Mouse (Mus musculus) heart, embryonic 14.5 days (tissue): ENCODE results near the gene Pex26. TPM values are rescaled to one million over a fixed set of nuclear protein-coding genes. Genes with fewer than 3 reads are reported as not detected.

Experiments used
- ATAC-seq: fragments of 200-750 bp; cut with Nextera tagmentation; 2 replicates; pipeline ENCODE4 v1.8.0; 2017; ENCODE audit warnings: low read depth, moderate TSS enrichment; ENCODE audit not compliant: insufficient number of reproducible peaks, insufficient read depth, low FRiP score
- H3K27ac ChIP-seq, 2 experiments: fragments of 200-500 bp in 1 of 2; fragments of 300-500 bp in 1 of 2; sonication (generic) in 1 of 2; replicated peaks in 1 of 2; 2 replicates each; pipeline ENCODE4 v1.5.1; 2012 to 2014; ENCODE audit warnings: low read depth in 2 of 2, low read length in 2 of 2, control low read depth in 1 of 2, mild to moderate bottlenecking in 1 of 2, mixed read lengths in 1 of 2; ENCODE audit not compliant: control insufficient read depth in 1 of 2, insufficient read depth in 1 of 2
- H3K27me3 ChIP-seq: fragments of 300-500 bp; sonication (generic); 2 replicates; pipeline ENCODE4 v1.6.1; 2014; ENCODE audit warnings: mild to moderate bottlenecking, low read length, control low read depth; ENCODE audit not compliant: control insufficient read depth, insufficient read depth
- H3K36me3 ChIP-seq: fragments of 300-500 bp; sonication (generic); 2 replicates; pipeline ENCODE4 v1.6.1; 2014; ENCODE audit warnings: mild to moderate bottlenecking, control low read depth, low read length, mixed read lengths; ENCODE audit not compliant: control insufficient read depth, insufficient read depth
- H3K4me1 ChIP-seq, 2 experiments: fragments of 200-500 bp in 1 of 2; fragments of 300-500 bp in 1 of 2; sonication (generic) in 1 of 2; 2 replicates each; pipeline ENCODE4 v1.6.1; 2012 to 2014; ENCODE audit warnings: low read length in 2 of 2, control low read depth in 1 of 2, mixed read lengths in 1 of 2; ENCODE audit not compliant: control insufficient read depth in 2 of 2, insufficient read depth in 2 of 2
- H3K4me2 ChIP-seq: fragments of 300-500 bp; sonication (generic); 2 replicates; pipeline ENCODE4 v1.6.1; 2014; ENCODE audit warnings: mild to moderate bottlenecking, low read length
- H3K4me3 ChIP-seq, 2 experiments: fragments of 200-500 bp in 1 of 2; fragments of 300-500 bp in 1 of 2; sonication (generic) in 1 of 2; 2 replicates each; pipeline ENCODE4 v1.5.1; 2012 to 2014; ENCODE audit warnings: low read length in 2 of 2, mild to moderate bottlenecking in 2 of 2, control low read depth in 1 of 2, low read depth in 1 of 2, moderate library complexity in 1 of 2; ENCODE audit not compliant: control insufficient read depth in 1 of 2, insufficient read depth in 1 of 2
- H3K9ac ChIP-seq: fragments of 300-500 bp; sonication (generic); 2 replicates; pipeline ENCODE4 v1.6.1; 2014; ENCODE audit warnings: mild to moderate bottlenecking, low read length
- H3K9me3 ChIP-seq: fragments of 300-500 bp; sonication (generic); 2 replicates; pipeline ENCODE4 v1.6.1; 2016; ENCODE audit warnings: low read length, control low read depth; ENCODE audit not compliant: control insufficient read depth
- WGBS: fragments of 180-500 bp; shearing (Covaris S2); extraction: QIAGEN DNeasy Blood & Tissue Kit; methylation state at CpG from one replicate; pipeline ENCODE4 v1.1.7; 2014; 5-methylcytosine and 5-hydroxymethylcytosine counted together
- polyA plus RNA-seq: library from polyadenylated mRNA; unstranded; fragments of >200 nt; fragmentation: Nextera tagmentation; extraction: Ambion mirVana; gene quantifications from 2 replicates; pipeline ENCODE4 v1.2.1, GENCODE M21; 2014

Pex26 gene
- polyA plus RNA-seq, 1 experiment from 2014 or later = 5.9 TPM

DNA sequence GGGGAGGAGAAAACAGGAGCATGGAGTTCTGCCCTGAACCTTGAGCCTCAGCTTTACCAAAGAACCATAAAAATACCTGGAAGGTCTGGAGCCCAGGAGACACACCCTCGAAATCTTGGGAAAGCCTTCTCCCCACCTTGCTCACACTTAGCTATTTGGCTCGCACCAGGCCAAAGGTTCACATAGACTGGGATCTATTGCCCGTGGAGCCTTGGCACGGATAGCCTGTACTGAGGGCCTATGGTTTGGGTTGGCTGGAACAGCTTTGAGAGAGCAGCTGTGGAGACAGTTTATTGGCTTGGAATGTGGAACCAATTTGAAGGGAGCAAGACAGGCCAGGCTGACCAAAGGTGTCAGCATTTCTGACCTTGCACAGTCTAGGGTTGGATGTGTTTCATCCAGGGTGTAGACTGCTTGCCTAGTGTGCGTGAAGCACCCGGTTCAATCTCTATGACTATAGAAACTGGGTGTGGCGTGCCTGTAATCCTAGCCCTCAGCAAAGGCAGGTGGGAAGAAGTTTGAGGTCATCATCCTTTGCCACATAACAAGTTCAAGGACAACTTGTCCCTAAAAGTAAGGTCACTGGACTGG, 6.3 kb upstream of the Pex26 start:
- H3K9ac ChIP-seq = no peak overlapping the region
- no peak overlapping the region for H3K4me2 ChIP-seq
- no peaks in the 10 kb centered on the region for H3K27me3 ChIP-seq
- no peaks in the 10 kb centered on the region for H3K9me3 ChIP-seq
- 90% methylated on average over 7 of the region's 7 CpGs for WGBS
- H3K27ac ChIP-seq = no peak overlapping the region
- H3K36me3 ChIP-seq = no peaks in the 10 kb centered on the region
- no peak for ATAC-seq
- H3K4me1 ChIP-seq = peaks cover 14 to 15% of the 10 kb centered on the region in 2 experiments
- no peak overlapping the region for H3K4me3 ChIP-seq

- Histone ChIP-seq H3K9ac (no peak overlapping the region), H3K4me2 (no peak overlapping the region), H3K27ac (peak overlapping the region in 1 of 2 experiments; percentile 4; a peak in 1 of 4 replicates), H3K36me3 (no peaks in the 10 kb centered on the region), H3K9me3 (no peaks in the 10 kb centered on the region), H3K4me1 (peaks cover 8 to 10% of the 10 kb centered on the region in 2 experiments; a peak in 3 of 4 replicates), H3K4me3 (no peak overlapping the region), H3K27me3 (no peaks in the 10 kb centered on the region)
- WGBS = 48% methylated on average over 7 of the region's 7 CpGs
- no peak for ATAC-seq
Measured at GRCm38 (mm10) chr6:121178700-121179358, 4.6 kb upstream of the Pex26 start.

- no peak for ATAC-seq
- no peak overlapping the region for H3K9ac ChIP-seq
Measured at GRCm38 (mm10) chr6:121179846-121180245, 3.6 kb upstream of the Pex26 start.

GRCm38 (mm10) chr6:121184198-121185140, 1.0 kb downstream of the Pex26 start:
- H3K27ac ChIP-seq = peak overlapping the region in 1 of 2 experiments; percentile 56; a peak in 1 of 4 replicates
- peak overlapping the region; percentile 99 for H3K4me2 ChIP-seq
- no peaks in the 10 kb centered on the region for H3K9me3 ChIP-seq
- peaks cover 28% of the 10 kb centered on the region for H3K36me3 ChIP-seq
- H3K4me3 ChIP-seq = peak overlapping the region; percentile 56 to 75
- 2% methylated on average over 35 of the region's 35 CpGs for WGBS
- no peaks in the 10 kb centered on the region for H3K27me3 ChIP-seq
- H3K9ac ChIP-seq = peak overlapping the region; percentile 82
- ATAC-seq = peak; percentile 62
- H3K4me1 ChIP-seq = peaks cover 4 to 14% of the 10 kb centered on the region in 2 experiments

More at GRCm38 (mm10) chr6:121179846-121180245, 3.6 kb upstream of the Pex26 start:
- Histone ChIP-seq H3K36me3 (no peaks in the 10 kb centered on the region), H3K4me3 (no peak overlapping the region), H3K27ac (no peak overlapping the region), H3K27me3 (no peaks in the 10 kb centered on the region), H3K4me1 (peaks cover 11 to 17% of the 10 kb centered on the region in 2 experiments), H3K9me3 (no peaks in the 10 kb centered on the region), H3K4me2 (no peak overlapping the region)
- WGBS = 68% methylated on average over 7 of the region's 7 CpGs

DNA sequence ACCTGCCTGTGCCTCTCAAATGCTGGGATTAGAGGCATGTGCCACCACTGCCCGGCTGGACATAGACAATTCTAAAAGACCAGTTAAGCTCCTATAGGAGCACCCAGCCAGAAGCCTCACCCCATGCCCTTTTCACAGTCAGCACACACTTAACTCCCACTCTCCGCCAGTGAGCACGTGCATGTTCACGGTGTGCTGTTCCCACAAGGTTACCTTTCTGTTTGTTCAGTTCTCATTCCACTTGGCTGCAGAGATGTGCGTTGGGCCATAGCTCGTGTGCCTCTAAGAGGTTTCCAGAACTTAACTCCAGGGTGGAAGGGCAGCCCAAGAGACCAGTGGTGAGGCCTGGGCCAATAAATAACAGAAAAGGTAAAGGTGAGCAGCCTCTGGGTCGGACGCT, 1.8 kb downstream of the Pex26 start:
- H3K4me3 ChIP-seq = no peak overlapping the region
- no peak overlapping the region for H3K9ac ChIP-seq
- 85% methylated on average over 8 of the region's 8 CpGs for WGBS
- H3K27me3 ChIP-seq = no peaks in the 10 kb centered on the region
- no peak for ATAC-seq
- H3K4me1 ChIP-seq = peaks cover 4 to 14% of the 10 kb centered on the region in 2 experiments
- H3K4me2 ChIP-seq = peak overlapping the region; percentile 99
- H3K36me3 ChIP-seq = peaks cover 33% of the 10 kb centered on the region
- H3K27ac ChIP-seq = no peak overlapping the region
- no peaks in the 10 kb centered on the region for H3K9me3 ChIP-seq

DNA sequence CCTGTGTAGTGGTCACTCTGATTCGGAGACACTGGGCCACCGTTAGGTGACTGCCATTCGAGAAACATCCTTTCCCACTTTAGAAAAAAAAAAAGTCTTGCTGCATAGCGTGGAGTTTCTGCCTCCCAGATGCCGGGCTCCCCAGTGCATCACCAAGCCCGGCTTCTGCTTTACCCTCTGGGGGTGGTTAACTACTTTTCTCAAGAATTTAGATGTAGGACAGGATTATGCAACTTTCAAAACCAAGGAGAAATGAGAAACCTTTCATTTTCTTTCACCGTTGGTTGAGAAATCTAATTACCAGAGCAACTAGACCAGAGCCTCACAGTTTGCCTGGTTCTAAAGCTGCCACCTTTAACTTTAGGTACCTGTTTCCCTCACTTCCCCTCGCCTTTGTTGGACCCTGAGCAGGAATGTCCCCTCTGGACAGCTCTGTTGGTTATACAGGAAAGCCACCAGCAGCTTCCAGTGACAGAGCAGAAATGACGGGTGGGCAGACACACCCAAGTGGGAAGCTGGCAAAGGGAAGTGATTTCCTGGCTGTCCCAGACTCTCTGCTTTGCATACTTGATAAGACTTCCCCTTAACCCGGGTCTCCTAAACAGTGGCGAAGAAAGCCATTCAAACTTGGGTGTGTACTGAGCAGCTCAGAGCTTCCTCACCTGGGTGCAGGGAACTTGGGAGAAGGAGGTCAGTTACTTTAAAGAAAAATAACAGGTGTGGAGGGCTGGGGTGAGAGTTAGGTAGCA, 8.0 kb downstream of the Pex26 start:
- no peak for ATAC-seq
- Histone ChIP-seq H3K9ac (no peak overlapping the region), H3K4me3 (no peak overlapping the region), H3K4me2 (no peak overlapping the region), H3K4me1 (peaks cover 0 to 3% of the 10 kb centered on the region in 2 experiments; a peak in 1 of 4 replicates), H3K27me3 (no peaks in the 10 kb centered on the region), H3K9me3 (no peaks in the 10 kb centered on the region), H3K36me3 (peaks cover 56% of the 10 kb centered on the region), H3K27ac (no peak overlapping the region)
- WGBS = 63% methylated on average over 11 of the region's 11 CpGs
